Mouse (Mus musculus) hindbrain, postnatal 0 days (tissue): ENCODE results near the gene Tmem246. TPM values are rescaled to one million over a fixed set of nuclear protein-coding genes. Genes with fewer than 3 reads are reported as not detected.

Experiments
- ATAC-seq: fragments of 200-750 bp; cut with Nextera tagmentation; 2 replicates; pipeline ENCODE4 v1.8.0; 2017; ENCODE audit warnings: mild to moderate bottlenecking, moderate TSS enrichment, moderate library complexity
- DNase-seq: peaks from one replicate; pipeline ENCODE4 v3.0.0-alpha.2; 2015; ENCODE audit warnings: low spot score
- H3K27ac ChIP-seq: fragments of 300-500 bp; sonication (generic); 2 replicates; pipeline ENCODE4 v1.5.1; 2014; ENCODE audit warnings: mild to moderate bottlenecking
- H3K27me3 ChIP-seq: fragments of 300-500 bp; sonication (generic); 2 replicates; pipeline ENCODE4 v1.6.1; 2014; ENCODE audit warnings: low read length, mixed read lengths; ENCODE audit not compliant: insufficient read depth
- H3K36me3 ChIP-seq: fragments of 300-500 bp; sonication (generic); 2 replicates; pipeline ENCODE4 v1.6.1; 2014; ENCODE audit warnings: low read length, mixed read lengths; ENCODE audit not compliant: insufficient read depth
- H3K4me1 ChIP-seq: fragments of 300-500 bp; sonication (generic); 2 replicates; pipeline ENCODE4 v1.6.1; 2014; ENCODE audit warnings: antibody characterized with exemption, low read length, mixed read lengths; ENCODE audit not compliant: insufficient read depth
- H3K4me2 ChIP-seq: fragments of 300-500 bp; sonication (generic); 2 replicates; pipeline ENCODE4 v1.6.1; 2014; ENCODE audit warnings: low read depth, mild to moderate bottlenecking, low read length, moderate library complexity, mixed read lengths
- H3K4me3 ChIP-seq: fragments of 300-500 bp; sonication (generic); 2 replicates; pipeline ENCODE4 v1.5.1; 2014; ENCODE audit warnings: low read length
- H3K9ac ChIP-seq: fragments of 300-500 bp; sonication (generic); replicated peaks from 2 replicates; pipeline ENCODE4 v1.6.1; 2014; ENCODE audit warnings: mild to moderate bottlenecking, low read length, moderate library complexity, mixed read lengths
- H3K9me3 ChIP-seq: fragments of 300-500 bp; sonication (generic); 2 replicates; pipeline ENCODE4 v1.6.1; 2016; ENCODE audit warnings: low read length, mixed read lengths
- CTCF ChIP-seq: IDR thresholded peaks from 2 replicates; pipeline ENCODE4 v1.5.1; 2016; ENCODE audit warnings: antibody characterized with exemption, control low read depth, low read depth
- WGBS: fragments of 180-500 bp; shearing (Covaris S2); extraction: QIAGEN DNeasy Blood & Tissue Kit; methylation state at CpG from one replicate; pipeline ENCODE4 v1.1.7; 2014; 5-methylcytosine and 5-hydroxymethylcytosine counted together
- polyA plus RNA-seq: library from polyadenylated mRNA; unstranded; fragments of >200 nt; fragmentation: Nextera tagmentation; extraction: Ambion mirVana; gene quantifications from 2 replicates; pipeline ENCODE4 v1.2.1, GENCODE M21; 2015
- total RNA-seq: library from RNA; depleted of rRNA; stranded (reverse); fragments of >200 nt; gene quantifications from 2 replicates; pipeline ENCODE4 v1.2.3, GENCODE M21; 2014; rRNA removed

Tmem246 gene
- total and polyA plus RNA-seq, 2 experiments from 2014 or later = 158 to 191 TPM

- ATAC-seq (no peak), DNase-seq (peak; percentile 4)
- H3K4me3 ChIP-seq = no peak overlapping the region
- H3K27me3 ChIP-seq = no peaks in the 10 kb centered on the region
- no peak overlapping the region for H3K27ac ChIP-seq
- no peak overlapping the region for H3K9ac ChIP-seq
- WGBS = 67% methylated on average over 6 of the region's 6 CpGs
- no peaks in the 10 kb centered on the region for H3K4me1 ChIP-seq
- no peaks in the 10 kb centered on the region for H3K36me3 ChIP-seq
- no peak overlapping the region for H3K4me2 ChIP-seq
- no peaks in the 10 kb centered on the region for H3K9me3 ChIP-seq
- TF ChIP-seq CTCF = no peak
Observed at GRCm38 (mm10) chr4:49539665-49540064, 58.0 kb downstream of the Tmem246 start.

GRCm38 (mm10) chr4:49536671-49537070 lies 61.0 kb downstream of the Tmem246 start:
- ATAC-seq = no peak
- Histone ChIP-seq H3K9ac (no peak overlapping the region), H3K9me3 (no peaks in the 10 kb centered on the region), H3K27me3 (no peaks in the 10 kb centered on the region), H3K27ac (no peak overlapping the region), H3K36me3 (peaks cover 5% of the 10 kb centered on the region), H3K4me2 (no peak overlapping the region), H3K4me1 (no peaks in the 10 kb centered on the region), H3K4me3 (no peak overlapping the region)
- 87% methylated on average over 4 of the region's 4 CpGs for WGBS
- DNase-seq = no peak
- no peak for TF ChIP-seq CTCF

- Histone ChIP-seq H3K36me3 (peaks cover 5% of the 10 kb centered on the region), H3K27ac (no peak overlapping the region), H3K4me3 (no peak overlapping the region), H3K9ac (no peak overlapping the region), H3K4me2 (no peak overlapping the region), H3K9me3 (no peaks in the 10 kb centered on the region), H3K4me1 (no peaks in the 10 kb centered on the region), H3K27me3 (no peaks in the 10 kb centered on the region)
- no peak for ATAC-seq
- no peak for DNase-seq
- no peak for TF ChIP-seq CTCF
- WGBS = 94% methylated on average over 4 of the region's 4 CpGs
Observed at GRCm38 (mm10) chr4:49535675-49536294, 61.9 kb downstream of the Tmem246 start.

- H3K27ac ChIP-seq = no peak overlapping the region
- no peak overlapping the region for H3K4me2 ChIP-seq
- H3K27me3 ChIP-seq = no peaks in the 10 kb centered on the region
- TF ChIP-seq CTCF = no peak
- peaks cover 5% of the 10 kb centered on the region; the same call in 1 of the 2 replicates for H3K9me3 ChIP-seq
- no peak for ATAC-seq
- peaks cover 11% of the 10 kb centered on the region for H3K36me3 ChIP-seq
- H3K4me1 ChIP-seq = no peaks in the 10 kb centered on the region
- WGBS = 91% methylated on average over 3 of the region's 3 CpGs
- H3K4me3 ChIP-seq = no peak overlapping the region
- DNase-seq = no peak
- H3K9ac ChIP-seq = no peak overlapping the region
Observed at GRCm38 (mm10) chr4:49535036-49535435, 62.6 kb downstream of the Tmem246 start.

Other genes starting within 250 kb of the Tmem246 start
- gene Acnat2, start 189.7 kb downstream of the Tmem246 start, total RNA-seq = not detected in 2 replicates
- not detected in 2 replicates for gene Acnat2, start 189.7 kb downstream of the Tmem246 start, polyA plus RNA-seq
- gene Acnat1, start 124.0 kb downstream of the Tmem246 start, total RNA-seq = not detected in 2 replicates
- gene Acnat1, start 124.0 kb downstream of the Tmem246 start, polyA plus RNA-seq = not detected in 2 replicates
- not detected in 2 replicates for gene Baat, start 91.3 kb downstream of the Tmem246 start, total RNA-seq
- not detected in 2 replicates for gene Baat, start 91.3 kb downstream of the Tmem246 start, polyA plus RNA-seq
- gene Mrpl50, start 76.8 kb downstream of the Tmem246 start, total RNA-seq = 22.9 and 27.3 TPM in 2 replicates
- 67.0 and 68.0 TPM in 2 replicates for gene Mrpl50, start 76.8 kb downstream of the Tmem246 start, polyA plus RNA-seq
- 5.1 and 5.2 TPM in 2 replicates for gene Zfp189, start 76.7 kb downstream of the Tmem246 start, total RNA-seq
- gene Zfp189, start 76.7 kb downstream of the Tmem246 start, polyA plus RNA-seq = 5.1 and 5.4 TPM in 2 replicates
- gene Aldob, start 48.3 kb downstream of the Tmem246 start, total RNA-seq = 0.26 and 0.97 TPM in 2 replicates
- gene Aldob, start 48.3 kb downstream of the Tmem246 start, polyA plus RNA-seq = 0.59 TPM in 2 replicates
- gene Rnf20, start 34.1 kb upstream of the Tmem246 start, total RNA-seq = 43.6 and 52.0 TPM in 2 replicates
- gene Rnf20, start 34.1 kb upstream of the Tmem246 start, polyA plus RNA-seq = 44.8 and 45.2 TPM in 2 replicates
- 0.31 and 0.32 TPM in 2 replicates for gene Ppp3r2, start 84.1 kb upstream of the Tmem246 start, total RNA-seq
- gene Ppp3r2, start 84.1 kb upstream of the Tmem246 start, polyA plus RNA-seq = 0.29 and 0.33 TPM in 2 replicates
- 83.7 and 98.7 TPM in 2 replicates for gene Grin3a, start 247.9 kb upstream of the Tmem246 start, total RNA-seq
- gene Grin3a, start 247.9 kb upstream of the Tmem246 start, polyA plus RNA-seq = 22.0 and 26.2 TPM in 2 replicates